Mouse (Mus musculus): ENCODE data around the gene Zfp91.

The Zfp91 gene

GRCm38 (mm10) chr19:12795511-12796327, at the start of gene Zfp91, which contains the start of gene Lpxn:
TSS of gene Zfp91 (minus strand) at chr19:12796126.
TSS of gene Lpxn (plus strand) at chr19:12796193.
- peak; percentile 98 for DNase-seq (ENCODE audit: low spot score)

GRCm38 (mm10) chr19:12838507-12838906, 42.6 kb upstream of the Zfp91 start:
- no peak for DNase-seq (ENCODE audit: low spot score)

DNA sequence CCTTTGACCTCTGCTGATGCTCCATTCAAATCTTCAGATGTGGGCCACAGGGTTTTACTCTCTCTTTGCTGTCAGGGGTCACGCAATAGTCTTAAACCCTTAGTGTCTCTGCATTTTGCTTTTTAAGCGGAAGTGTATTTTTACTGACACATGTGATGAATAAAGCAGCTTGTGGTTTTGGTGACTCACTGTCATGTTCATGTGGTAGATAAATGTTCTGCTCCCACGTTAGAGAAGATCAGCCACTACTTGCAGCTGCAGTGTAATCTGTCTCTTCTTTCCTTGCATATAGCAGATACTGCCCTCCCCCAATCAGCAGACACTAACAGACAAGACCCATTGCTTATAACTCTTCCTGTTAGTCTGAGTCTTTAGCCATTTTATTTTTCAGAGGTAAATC, 37.7 kb upstream of the Zfp91 start:
- DNase-seq (ENCODE audit: low spot score): no peak

DNA sequence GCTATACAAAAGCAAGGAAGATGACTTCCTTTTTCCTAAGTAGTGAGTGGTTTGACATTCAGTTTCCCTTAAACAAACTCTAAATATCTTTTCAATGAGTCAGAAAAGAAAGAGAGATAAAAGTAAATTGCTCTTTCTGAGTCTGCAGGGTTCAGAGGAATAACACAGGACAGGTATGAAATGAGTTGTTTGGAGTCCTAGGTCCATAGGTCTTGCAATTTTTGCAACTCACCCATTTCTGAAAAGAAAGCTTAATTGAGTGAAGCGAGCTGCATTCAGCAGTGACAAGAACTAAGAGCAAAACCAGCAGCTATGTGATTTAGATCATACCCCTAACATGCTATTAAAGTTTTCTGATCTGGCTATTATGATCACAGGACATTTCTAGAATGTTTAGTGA, 35.6 kb upstream of the Zfp91 start:
- DNase-seq (ENCODE audit: low spot score): no peak

GRCm38 (mm10) chr19:12830823-12831430, 35.0 kb upstream of the Zfp91 start:
- no peak for DNase-seq (ENCODE audit: low spot score)

GRCm38 (mm10) chr19:12824549-12824948, 28.6 kb upstream of the Zfp91 start:
- DNase-seq (ENCODE audit: low spot score): no peak

DNA sequence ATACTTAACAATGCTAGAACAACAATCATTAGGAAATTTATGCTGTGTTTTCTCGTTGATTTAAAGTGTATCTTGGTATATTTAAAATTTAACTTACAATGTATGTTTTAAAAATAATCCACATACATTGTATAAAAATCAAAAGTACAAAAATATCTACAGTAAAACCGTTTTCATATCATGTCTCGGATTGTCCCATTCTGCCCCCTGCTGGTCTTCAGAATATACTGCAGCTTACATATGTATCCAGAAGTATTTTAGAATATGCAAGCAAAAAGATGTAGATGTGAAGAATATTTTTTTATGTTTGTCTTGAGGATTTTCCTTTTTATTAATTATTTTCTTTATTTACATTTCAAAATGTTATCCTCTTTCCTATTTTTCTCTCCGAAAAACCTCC, 24.5 kb upstream of the Zfp91 start:
- no peak for DNase-seq (ENCODE audit: low spot score)

DNA sequence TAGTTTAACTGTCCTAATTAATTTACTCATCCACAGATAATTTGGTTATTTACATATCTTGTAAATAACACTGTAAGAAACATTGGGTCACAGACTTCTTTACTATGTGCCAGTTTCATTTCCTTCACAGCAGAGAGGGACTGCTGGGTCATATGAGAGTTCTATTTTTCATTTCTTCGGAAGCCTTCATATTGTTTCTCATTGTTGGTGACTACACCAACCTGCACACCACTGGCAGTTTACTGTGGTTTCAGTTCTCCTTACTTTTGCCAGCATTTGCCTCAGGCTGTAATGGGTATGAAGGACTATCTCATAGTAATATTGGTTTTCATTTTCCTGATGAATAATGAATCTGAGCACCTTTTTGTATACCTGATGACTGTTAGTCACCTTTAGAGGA, 22.6 kb upstream of the Zfp91 start:
- DNase-seq (ENCODE audit: low spot score): no peak

GRCm38 (mm10) chr19:12813883-12814282, 18.0 kb upstream of the Zfp91 start:
- DNase-seq (ENCODE audit: low spot score): no peak

- DNase-seq (ENCODE audit: low spot score): no peak
Observed at GRCm38 (mm10) chr19:12812644-12813364, 16.9 kb upstream of the Zfp91 start.

GRCm38 (mm10) chr19:12806214-12806613, 10.3 kb upstream of the Zfp91 start:
- no peak for DNase-seq (ENCODE audit: low spot score)

DNA sequence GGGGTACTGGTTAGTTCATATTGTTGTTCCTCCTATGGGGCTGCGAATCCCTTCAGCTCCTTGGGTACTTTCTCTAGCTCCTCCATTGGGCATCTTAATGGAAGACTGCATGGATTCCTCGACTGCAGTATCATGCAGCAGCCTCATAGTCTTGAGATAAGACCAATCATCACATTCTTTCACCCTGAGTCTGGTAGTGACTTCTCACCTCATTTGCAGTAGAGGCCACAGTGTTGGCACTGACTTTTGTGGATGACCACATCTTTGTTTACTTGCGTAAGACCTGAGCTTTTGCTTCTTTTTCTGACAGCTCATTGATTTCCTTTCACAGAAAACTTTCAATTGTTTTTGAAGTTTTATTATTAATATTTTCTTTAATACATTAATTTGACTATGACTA, 9.8 kb upstream of the Zfp91 start:
- no peak for DNase-seq (ENCODE audit: low spot score)

DNA sequence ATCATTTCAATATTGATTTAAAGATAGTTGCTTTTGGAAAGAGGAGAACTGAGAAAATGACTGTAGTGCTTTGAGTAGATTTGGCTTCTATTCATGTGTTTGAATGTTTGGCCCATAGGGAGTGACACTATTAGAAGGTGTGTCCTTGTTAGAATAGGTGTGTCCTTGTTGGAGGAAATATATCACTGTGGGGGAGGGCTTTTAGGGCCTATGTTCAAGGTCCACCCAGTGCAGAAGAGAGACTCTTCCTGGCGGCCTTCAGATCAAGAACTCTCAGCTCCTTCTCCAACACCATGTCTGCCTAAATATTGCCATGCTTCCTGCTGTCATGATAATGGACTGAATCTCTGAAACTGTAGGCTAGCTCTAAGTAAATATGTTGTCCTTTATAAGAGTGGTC, 8.3 kb upstream of the Zfp91 start:
- DNase-seq (ENCODE audit: low spot score): no peak

- DNase-seq (ENCODE audit: low spot score): no peak
Observed at GRCm38 (mm10) chr19:12802830-12803229, 6.9 kb upstream of the Zfp91 start.

DNA sequence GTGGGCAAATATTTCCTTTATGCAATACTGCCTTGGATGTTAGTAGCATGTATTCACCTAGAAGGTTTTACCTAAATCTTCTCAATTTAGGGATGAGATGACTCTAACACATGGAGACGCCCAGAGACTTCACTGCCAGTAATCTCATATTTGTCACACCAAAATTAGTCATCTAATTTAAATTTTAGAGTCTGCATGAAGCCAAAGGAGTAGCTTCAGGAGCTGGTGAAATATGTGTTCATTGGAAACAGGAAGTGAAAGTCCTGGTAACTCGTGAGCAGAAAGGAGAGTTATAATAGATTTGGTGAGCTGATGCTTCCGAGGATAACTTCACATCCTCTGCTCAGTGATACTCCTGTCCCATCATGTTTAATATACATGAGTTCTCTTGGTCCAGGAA, 5.1 kb upstream of the Zfp91 start:
- no peak for DNase-seq (ENCODE audit: low spot score)

DNA sequence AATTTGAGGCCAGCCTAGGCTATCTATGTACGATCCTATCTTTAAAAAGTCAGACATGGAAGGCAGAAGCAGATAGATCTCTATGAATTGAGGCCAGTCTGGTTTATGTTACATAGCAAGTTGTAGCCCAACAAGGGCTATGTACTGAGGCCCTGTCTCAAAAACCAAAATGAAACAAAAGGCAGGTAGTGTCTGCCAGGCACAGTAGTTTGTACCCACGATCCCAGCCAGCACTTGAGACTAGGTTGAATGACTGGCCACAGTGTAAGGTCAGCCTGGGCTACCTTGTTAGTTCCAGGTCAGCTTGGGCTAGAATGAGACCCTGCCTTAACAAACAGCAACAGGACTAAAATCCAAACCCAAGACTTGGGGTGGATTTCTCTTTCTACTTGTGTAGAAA, 4.7 kb upstream of the Zfp91 start:
- DNase-seq (ENCODE audit: low spot score): no peak

- DNase-seq (ENCODE audit: low spot score): no peak
Observed at GRCm38 (mm10) chr19:12799081-12799480, 3.2 kb upstream of the Zfp91 start.

GRCm38 (mm10) chr19:12798404-12798803, 2.5 kb upstream of the Zfp91 start:
- no peak for DNase-seq (ENCODE audit: low spot score)

- no peak for DNase-seq (ENCODE audit: low spot score)
Observed at GRCm38 (mm10) chr19:12797071-12797470, 1.1 kb upstream of the Zfp91 start.

DNA sequence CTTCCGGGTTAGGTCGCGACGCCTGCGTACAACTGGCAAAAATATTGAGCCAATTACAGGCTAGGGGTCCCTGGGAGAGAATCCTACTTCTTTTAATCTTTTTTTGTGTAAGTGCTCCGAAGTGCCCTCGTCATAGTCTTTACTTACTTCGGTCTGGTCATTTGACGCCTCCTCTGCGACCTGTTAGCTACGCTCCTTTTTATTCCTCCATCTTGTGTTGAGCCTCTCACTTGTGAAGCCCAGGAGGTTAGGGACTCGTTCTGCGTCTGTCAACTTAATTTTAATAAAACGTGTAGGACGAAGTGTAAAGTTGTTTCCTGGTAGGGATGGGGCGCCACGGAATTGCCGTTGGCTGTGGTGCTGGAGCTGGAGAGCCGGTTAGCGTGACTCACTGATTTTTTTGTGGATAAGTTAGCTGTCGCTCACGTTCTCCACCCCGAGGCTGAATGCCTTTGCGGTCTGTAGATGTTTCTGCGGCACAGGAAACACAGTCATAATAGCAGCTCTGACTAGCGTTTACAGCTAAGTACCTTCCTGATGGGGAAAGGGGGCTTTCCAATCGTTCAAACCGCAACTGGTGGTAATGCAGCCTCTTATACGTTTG, 504 bp upstream of the Zfp91 start:
- peak; percentile 64 for DNase-seq (ENCODE audit: low spot score)

DNA sequence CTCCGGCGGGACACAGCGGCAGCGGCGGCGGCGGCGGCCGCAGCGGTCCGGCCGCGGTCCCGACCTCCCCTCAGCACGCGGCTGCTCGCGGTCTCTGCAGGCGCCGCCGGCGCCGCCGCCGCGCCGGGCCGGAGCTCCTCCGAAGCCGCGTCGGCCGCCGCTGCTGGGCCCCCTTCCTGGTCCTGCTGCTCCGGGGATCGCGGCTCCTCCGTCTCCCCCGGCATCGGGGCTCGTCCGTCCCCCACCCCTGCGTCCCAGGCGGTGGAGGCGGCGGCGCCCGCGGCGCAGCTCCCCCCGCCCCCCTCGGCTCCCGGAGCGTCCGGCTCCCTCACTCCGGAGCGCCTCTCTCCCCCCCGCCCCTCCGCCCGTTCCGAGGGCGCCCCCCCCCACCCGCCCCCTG, 816 bp downstream of the Zfp91 start:
- DNase-seq (ENCODE audit: low spot score): no peak
